Mouse (Mus musculus): ENCODE results near the gene Lrmda. TPM values are rescaled to one million over a fixed set of nuclear protein-coding genes. Genes with fewer than 3 reads are reported as not detected.

Lrmda gene
- polyA plus RNA-seq, 1 experiment from 2014 or later, result 1.2 TPM

DNA sequence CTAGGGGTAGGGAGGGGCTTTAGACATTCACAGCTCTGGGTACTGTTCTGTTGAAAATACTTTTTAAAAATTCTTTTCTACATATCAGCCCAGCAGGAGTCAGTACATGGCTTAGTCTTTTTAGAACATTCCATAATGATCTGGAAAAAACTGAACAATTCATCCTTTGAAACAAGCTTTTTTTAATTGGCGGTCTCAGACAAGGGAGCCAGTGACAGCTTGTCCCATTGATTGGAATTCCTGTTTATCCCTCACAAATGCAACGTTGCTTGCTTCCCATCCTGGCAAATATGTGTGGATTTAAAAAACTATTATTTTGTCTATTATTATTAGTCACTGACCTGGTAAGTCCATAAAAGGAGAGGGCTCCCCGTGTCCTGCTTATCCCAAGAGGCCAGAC, 64.4 kb downstream of the Lrmda start:
- H3K9me3 ChIP-seq, result peaks cover 9% of the 10 kb centered on the region; the same call in 1 of the 2 replicates
- H3K27me3 ChIP-seq, result no peaks in the 10 kb centered on the region
- WGBS, result 70% methylated on average over 3 of the region's 3 CpGs
- no peak for ATAC-seq (ENCODE audit: insufficient number of reproducible peaks, insufficient read depth, low FRiP score, low TSS enrichment, low read depth)
- no peak overlapping the region for H3K4me3 ChIP-seq
- 0 out of 2 replicates have a peak, but pooled peaks cover 3% of the 10 kb centered on the region for H3K4me1 ChIP-seq
- no peak overlapping the region for H3K9ac ChIP-seq
- no peak overlapping the region for H3K27ac ChIP-seq
- no peaks in the 10 kb centered on the region for H3K36me3 ChIP-seq
- no peak overlapping the region for H3K4me2 ChIP-seq

DNA sequence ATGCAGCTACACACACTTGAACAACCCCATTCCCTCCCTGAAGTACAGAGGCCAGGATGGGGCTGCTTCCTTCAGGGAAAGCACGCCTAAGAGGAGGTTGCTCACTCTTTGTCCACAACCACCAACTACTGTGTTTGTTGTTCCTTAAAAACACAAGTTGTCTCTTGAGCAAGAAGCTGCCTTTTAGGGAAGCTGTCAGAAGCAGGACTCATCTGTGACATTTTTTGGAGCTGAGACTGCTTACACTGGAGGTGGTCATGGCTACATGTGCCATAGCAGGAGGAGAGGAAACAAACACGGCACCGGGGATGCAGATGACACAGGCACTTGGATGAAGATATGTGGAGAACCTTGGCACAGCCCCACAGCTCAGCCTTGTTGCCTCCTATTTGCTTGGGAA, 65.9 kb downstream of the Lrmda start:
- Histone ChIP-seq H3K9ac (no peak overlapping the region), H3K4me1 (peaks cover 12% of the 10 kb centered on the region), H3K36me3 (no peaks in the 10 kb centered on the region), H3K27ac (no peak overlapping the region), H3K4me2 (no peak overlapping the region), H3K4me3 (no peak overlapping the region), H3K9me3 (peaks cover 9% of the 10 kb centered on the region; the same call in 1 of the 2 replicates), H3K27me3 (no peaks in the 10 kb centered on the region)
- no peak for ATAC-seq (ENCODE audit: insufficient number of reproducible peaks, insufficient read depth, low FRiP score, low TSS enrichment, low read depth)
- 86% methylated on average over 3 of the region's 3 CpGs for WGBS

DNA sequence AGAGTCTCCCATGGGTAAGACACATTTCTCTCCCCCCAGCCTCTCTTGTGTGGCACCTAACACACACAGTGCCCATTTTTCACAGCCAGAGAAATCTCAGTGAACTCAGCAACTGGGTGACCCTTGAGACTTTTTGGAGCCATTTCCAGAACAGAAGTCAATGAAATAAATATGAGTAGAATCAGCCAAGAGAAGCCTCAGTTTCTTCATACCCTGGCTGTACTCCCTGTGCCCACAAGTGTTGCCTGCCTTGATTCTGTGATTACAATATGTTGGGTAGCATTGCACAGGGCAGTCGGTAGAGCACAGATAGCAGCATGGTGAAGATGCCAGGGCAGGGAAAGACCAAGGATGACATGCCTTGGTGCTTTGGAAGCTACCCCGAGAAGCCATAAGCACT, 69.1 kb downstream of the Lrmda start:
- Histone ChIP-seq H3K4me2 (no peak overlapping the region), H3K27me3 (no peaks in the 10 kb centered on the region), H3K4me3 (no peak overlapping the region), H3K27ac (no peak overlapping the region), H3K9me3 (peaks cover 9% of the 10 kb centered on the region; the same call in 1 of the 2 replicates), H3K4me1 (peaks cover 15% of the 10 kb centered on the region), H3K36me3 (no peaks in the 10 kb centered on the region), H3K9ac (no peak overlapping the region)
- no peak for ATAC-seq (ENCODE audit: insufficient number of reproducible peaks, insufficient read depth, low FRiP score, low TSS enrichment, low read depth)
- WGBS, result 98% methylated on average over 2 of the region's 2 CpGs

- Histone ChIP-seq H3K27ac (no peak overlapping the region), H3K4me1 (peaks cover 15% of the 10 kb centered on the region), H3K36me3 (no peaks in the 10 kb centered on the region), H3K9ac (no peak overlapping the region), H3K4me3 (no peak overlapping the region), H3K4me2 (no peak overlapping the region), H3K27me3 (no peaks in the 10 kb centered on the region), H3K9me3 (peaks cover 9% of the 10 kb centered on the region; the same call in 1 of the 2 replicates)
- WGBS, result 77% methylated on average over 7 of the region's 7 CpGs
- no peak for ATAC-seq (ENCODE audit: insufficient number of reproducible peaks, insufficient read depth, low FRiP score, low TSS enrichment, low read depth)
Observed at GRCm38 (mm10) chr14:22089331-22089730, 69.8 kb downstream of the Lrmda start.

DNA sequence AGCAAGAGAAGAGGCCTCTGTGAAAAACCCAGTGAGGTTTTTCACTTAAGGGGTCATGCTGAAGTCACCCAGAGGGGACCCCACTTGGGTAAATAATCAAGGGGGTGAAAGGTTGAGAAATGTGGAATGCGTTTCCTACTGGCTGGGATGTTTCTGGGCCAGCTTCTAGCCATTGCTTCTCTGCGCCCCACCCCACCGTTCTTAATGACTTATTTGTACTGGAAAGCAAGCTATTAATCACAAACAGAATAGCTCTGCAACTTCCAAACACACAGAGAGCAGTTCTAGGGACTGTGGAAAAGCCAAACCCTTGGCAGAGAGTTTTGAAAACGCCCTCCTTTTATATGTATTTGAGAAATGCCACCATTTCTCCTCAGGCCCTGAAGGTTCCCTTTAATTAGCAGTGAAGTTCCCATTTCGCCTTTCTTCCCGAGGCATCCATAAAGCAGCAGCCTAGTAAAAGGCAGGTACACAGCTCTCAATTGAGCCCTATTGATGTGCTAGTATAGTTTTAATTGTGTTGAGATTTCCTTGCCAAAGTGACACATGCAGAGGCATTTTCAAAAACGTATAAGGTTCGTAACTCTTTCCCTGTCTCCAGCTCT, 70.5 kb downstream of the Lrmda start:
- H3K4me1 ChIP-seq, result peaks cover 15% of the 10 kb centered on the region
- H3K27ac ChIP-seq, result no peak overlapping the region
- H3K27me3 ChIP-seq, result no peaks in the 10 kb centered on the region
- no peaks in the 10 kb centered on the region for H3K36me3 ChIP-seq
- H3K4me3 ChIP-seq, result no peak overlapping the region
- no peak for ATAC-seq (ENCODE audit: insufficient number of reproducible peaks, insufficient read depth, low FRiP score, low TSS enrichment, low read depth)
- H3K4me2 ChIP-seq, result no peak overlapping the region
- H3K9me3 ChIP-seq, result peaks cover 9% of the 10 kb centered on the region; the same call in 1 of the 2 replicates
- no peak overlapping the region for H3K9ac ChIP-seq
- WGBS, result 57% methylated on average over 8 of the region's 8 CpGs

DNA sequence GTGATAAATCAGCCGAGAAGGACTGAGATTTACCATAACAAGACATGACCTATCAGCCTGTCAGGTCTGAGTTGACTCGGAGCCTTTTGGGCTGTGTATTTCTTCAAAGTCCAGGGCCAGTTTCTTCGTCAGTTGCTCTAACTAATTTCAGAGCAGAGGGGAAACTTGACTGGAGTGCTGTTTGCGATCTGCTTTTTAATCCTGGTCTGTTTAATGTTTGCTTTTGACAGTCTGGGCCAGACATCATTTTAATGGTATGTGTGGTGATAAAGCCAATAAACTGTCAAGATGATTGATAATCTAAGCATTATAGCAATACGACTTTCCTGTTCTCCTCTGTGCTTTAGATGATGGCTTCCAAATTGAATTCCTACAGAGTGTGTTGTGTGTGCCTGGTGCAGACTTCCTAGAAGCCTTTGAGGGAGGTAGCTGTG, 71.3 kb downstream of the Lrmda start:
- Histone ChIP-seq H3K27me3 (no peaks in the 10 kb centered on the region), H3K4me2 (no peak overlapping the region), H3K4me1 (peaks cover 15% of the 10 kb centered on the region), H3K36me3 (no peaks in the 10 kb centered on the region), H3K9me3 (peaks cover 9% of the 10 kb centered on the region; the same call in 1 of the 2 replicates), H3K4me3 (no peak overlapping the region), H3K9ac (no peak overlapping the region), H3K27ac (no peak overlapping the region)
- WGBS, result 36% methylated on average over 5 of the region's 5 CpGs
- ATAC-seq (ENCODE audit: insufficient number of reproducible peaks, insufficient read depth, low FRiP score, low TSS enrichment, low read depth), result no peak

DNA sequence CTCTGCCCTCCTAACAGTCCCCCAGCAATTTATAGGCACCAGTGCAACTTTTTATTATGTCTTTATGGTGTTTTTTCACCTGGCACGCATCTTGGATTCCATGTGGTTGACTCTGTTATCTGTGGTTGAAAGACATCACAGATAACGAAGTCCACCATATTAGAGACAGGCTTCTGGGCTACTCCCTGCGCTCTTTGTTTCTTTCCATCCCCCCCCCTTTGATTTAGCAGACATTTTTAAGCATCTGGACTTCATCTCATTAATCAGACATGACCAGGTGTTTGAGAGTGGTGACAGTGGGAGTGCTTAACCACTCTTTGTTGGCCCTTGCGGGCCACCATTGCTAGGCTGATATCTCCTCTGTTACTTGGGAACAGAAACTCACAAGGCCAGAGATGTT, 71.8 kb downstream of the Lrmda start:
- 62% methylated on average over 4 of the region's 4 CpGs for WGBS
- H3K4me3 ChIP-seq, result no peak overlapping the region
- no peak overlapping the region for H3K4me2 ChIP-seq
- H3K27ac ChIP-seq, result no peak overlapping the region
- H3K9ac ChIP-seq, result no peak overlapping the region
- no peaks in the 10 kb centered on the region for H3K36me3 ChIP-seq
- H3K9me3 ChIP-seq, result peaks cover 9% of the 10 kb centered on the region; the same call in 1 of the 2 replicates
- H3K27me3 ChIP-seq, result no peaks in the 10 kb centered on the region
- H3K4me1 ChIP-seq, result peaks cover 15% of the 10 kb centered on the region
- no peak for ATAC-seq (ENCODE audit: insufficient number of reproducible peaks, insufficient read depth, low FRiP score, low TSS enrichment, low read depth)

DNA sequence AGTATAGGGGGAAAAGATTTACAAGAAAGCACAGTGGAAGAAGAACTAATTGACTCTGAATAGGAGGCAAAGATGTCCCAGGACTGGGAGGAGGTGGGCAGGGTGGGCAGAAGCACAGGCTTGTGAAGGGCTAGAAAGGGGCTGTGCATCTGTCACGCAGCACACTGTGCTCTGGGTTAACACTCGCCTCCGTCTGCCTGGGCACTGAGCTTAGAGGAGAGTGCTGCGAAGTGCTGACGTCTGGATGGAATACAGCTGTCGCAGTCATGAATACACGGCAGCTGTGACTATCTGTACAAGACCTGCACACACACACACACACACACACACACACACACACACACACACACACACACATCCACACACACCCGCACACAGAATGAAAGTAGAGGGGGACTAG, 73.6 kb downstream of the Lrmda start:
- no peaks in the 10 kb centered on the region for H3K36me3 ChIP-seq
- no peak for ATAC-seq (ENCODE audit: insufficient number of reproducible peaks, insufficient read depth, low FRiP score, low TSS enrichment, low read depth)
- no peak overlapping the region for H3K27ac ChIP-seq
- H3K9me3 ChIP-seq, result peaks cover 3% of the 10 kb centered on the region; the same call in 1 of the 2 replicates
- no peak overlapping the region for H3K9ac ChIP-seq
- 43% methylated on average over 8 of the region's 8 CpGs for WGBS
- H3K27me3 ChIP-seq, result no peaks in the 10 kb centered on the region
- no peak overlapping the region for H3K4me3 ChIP-seq
- H3K4me1 ChIP-seq, result peaks cover 15% of the 10 kb centered on the region
- H3K4me2 ChIP-seq, result no peak overlapping the region

DNA sequence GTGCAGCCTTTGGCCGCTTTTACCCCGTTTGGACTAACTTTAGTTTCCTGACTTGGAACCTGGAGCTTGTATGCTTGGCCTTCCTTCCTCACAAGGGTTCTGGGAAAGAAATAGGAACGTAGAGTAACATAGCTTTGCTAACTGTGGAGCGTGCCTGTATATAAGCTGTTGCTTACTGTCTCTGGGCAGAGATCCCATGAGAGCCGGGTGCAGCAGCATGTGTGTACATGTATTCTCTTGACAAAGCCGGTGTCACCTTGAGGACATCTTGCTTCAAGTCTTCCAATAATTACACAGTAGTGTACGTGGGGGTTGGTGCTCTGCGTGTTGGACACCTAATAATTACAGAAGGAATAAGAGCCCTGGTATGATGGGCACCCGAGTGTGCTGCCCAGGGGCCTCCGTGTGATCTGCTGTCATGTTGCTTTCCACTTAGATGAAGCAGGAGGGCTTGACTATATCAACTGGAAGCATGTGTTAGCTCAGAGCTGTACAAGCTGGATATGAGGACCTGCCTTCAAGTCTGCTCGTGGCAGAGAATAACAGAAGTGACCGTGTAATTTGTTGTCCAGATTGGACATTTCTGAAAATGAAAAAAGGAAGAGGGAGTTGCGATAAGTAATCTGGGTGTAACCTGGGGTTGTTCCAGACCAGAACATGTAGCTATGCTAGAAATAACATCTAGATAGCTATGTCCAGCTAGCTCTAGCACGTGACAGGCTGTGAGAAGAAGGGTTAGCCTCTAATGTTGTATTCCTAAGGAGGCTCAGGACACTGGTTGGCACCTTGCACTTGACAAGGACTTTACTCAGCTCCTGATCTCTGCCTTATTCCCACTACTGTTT, 82.7 kb downstream of the Lrmda start:
- WGBS, result 76% methylated on average over 14 of the region's 14 CpGs

DNA sequence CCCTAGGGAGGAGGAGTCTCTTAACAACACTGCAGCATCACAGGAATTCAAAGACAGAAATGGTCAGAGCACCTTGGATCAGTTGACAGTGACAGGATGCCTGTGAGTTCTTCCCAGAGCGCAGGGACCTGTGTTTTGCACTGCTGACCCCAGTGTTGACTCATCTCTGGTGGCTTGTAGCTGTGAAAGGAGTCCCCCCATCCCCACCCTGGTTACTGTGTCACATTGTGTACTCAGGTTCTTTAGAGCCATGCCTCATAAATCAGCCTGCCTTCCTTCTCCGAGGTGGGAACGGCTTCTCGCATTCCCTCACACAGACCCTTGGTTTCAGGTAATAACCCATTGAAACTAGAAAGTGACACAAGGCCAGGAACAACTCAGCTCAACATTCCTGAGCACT, 86.3 kb downstream of the Lrmda start:
- Histone ChIP-seq H3K27ac (no peak overlapping the region), H3K4me3 (no peak overlapping the region), H3K9me3 (no peaks in the 10 kb centered on the region), H3K36me3 (no peaks in the 10 kb centered on the region), H3K27me3 (no peaks in the 10 kb centered on the region), H3K4me2 (no peak overlapping the region), H3K9ac (no peak overlapping the region), H3K4me1 (no peaks in the 10 kb centered on the region)
- 77% methylated on average over 4 of the region's 4 CpGs for WGBS
- no peak for ATAC-seq (ENCODE audit: insufficient number of reproducible peaks, insufficient read depth, low FRiP score, low TSS enrichment, low read depth)

More for the DNA sequence above, 82.7 kb downstream of the Lrmda start:
- Histone ChIP-seq H3K9me3 (no peaks in the 10 kb centered on the region; the same call in 1 of the 2 replicates), H3K9ac (no peak overlapping the region), H3K36me3 (no peaks in the 10 kb centered on the region), H3K27me3 (no peaks in the 10 kb centered on the region), H3K4me2 (no peak overlapping the region), H3K4me3 (no peak overlapping the region), H3K4me1 (no peaks in the 10 kb centered on the region), H3K27ac (no peak overlapping the region)
- ATAC-seq (ENCODE audit: insufficient number of reproducible peaks, insufficient read depth, low FRiP score, low TSS enrichment, low read depth), result no peak

- Histone ChIP-seq H3K4me2 (no peak overlapping the region), H3K9me3 (no peaks in the 10 kb centered on the region), H3K4me1 (no peaks in the 10 kb centered on the region), H3K27ac (no peak overlapping the region), H3K4me3 (no peak overlapping the region), H3K36me3 (no peaks in the 10 kb centered on the region), H3K9ac (no peak overlapping the region), H3K27me3 (no peaks in the 10 kb centered on the region)
- 76% methylated on average over 3 of the region's 3 CpGs for WGBS
- ATAC-seq (ENCODE audit: insufficient number of reproducible peaks, insufficient read depth, low FRiP score, low TSS enrichment, low read depth), result no peak
Observed at GRCm38 (mm10) chr14:22106777-22107176, 87.3 kb downstream of the Lrmda start.

DNA sequence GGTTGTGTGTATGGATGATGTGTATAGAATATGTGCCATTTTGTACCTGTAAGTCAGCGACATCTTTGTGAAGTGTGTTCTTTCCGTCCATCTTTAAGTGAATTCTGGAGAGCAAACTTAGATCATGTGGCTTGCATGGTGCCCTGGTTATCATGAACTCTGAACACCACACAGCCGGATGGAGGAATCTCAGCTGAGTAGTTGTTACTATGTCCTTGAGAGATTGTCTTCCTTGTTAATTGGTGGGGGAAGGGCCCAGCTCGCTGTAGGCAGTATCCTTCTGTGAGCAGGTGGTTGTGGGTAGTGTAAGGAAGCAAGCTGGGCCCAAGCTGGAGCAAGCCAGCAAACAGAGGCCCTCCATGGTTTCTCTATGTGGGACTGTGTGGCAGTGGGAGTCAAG, 89.9 kb downstream of the Lrmda start:
- Histone ChIP-seq H3K9ac (no peak overlapping the region), H3K4me2 (no peak overlapping the region), H3K4me3 (no peak overlapping the region), H3K9me3 (no peaks in the 10 kb centered on the region), H3K27me3 (no peaks in the 10 kb centered on the region), H3K36me3 (no peaks in the 10 kb centered on the region), H3K4me1 (peaks cover 7% of the 10 kb centered on the region), H3K27ac (no peak overlapping the region)
- no peak for ATAC-seq (ENCODE audit: insufficient number of reproducible peaks, insufficient read depth, low FRiP score, low TSS enrichment, low read depth)
- WGBS, result 73% methylated on average over 4 of the region's 4 CpGs

Measured in embryonic facial prominence, embryonic 13.5 days (tissue).